Mouse (Mus musculus) myocyte (in vitro differentiated cells): ENCODE measurements at regions not wholly inside any gene's neighbourhood (a gene's known extent, or its start where the extent isn't known, plus 50 kb on each side); places are given as distances from the start of the nearest gene placed in this dataset.

Experiments
- E2F4 ChIP-seq: IDR thresholded peaks from one replicate; pipeline ENCODE4 v1.6.1; 2011; ENCODE audit warnings: mild to moderate bottlenecking, control low read depth, moderate library complexity; ENCODE audit not compliant: insufficient read depth
- POLR2A ChIP-seq: IDR thresholded peaks from one replicate; pipeline ENCODE4 v1.6.1; 2011; ENCODE audit warnings: low read depth, mild to moderate bottlenecking, control low read depth, moderate library complexity; ENCODE audit not compliant: insufficient read length

DNA sequence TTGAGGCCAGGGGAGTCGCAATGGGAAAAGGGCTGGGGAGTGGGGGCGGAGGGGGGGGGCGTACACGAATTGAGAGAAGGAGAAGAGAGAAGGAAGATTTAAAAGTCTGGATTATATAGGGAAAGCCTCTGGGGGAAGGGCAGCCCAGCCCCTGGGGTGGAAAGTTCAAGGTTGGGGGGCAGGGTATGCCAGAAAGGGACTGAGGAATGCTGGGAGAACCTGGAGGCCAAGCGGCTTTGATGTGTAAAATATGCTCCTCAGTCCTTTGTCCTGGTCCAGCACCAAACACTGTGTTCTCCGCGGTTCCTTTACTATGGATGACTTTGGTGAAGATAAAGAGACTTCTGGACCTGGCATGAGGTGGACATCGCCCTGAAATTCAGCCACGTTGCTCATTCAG is 117.8 kb upstream of the Rhobtb1 start:
- no peak for TF ChIP-seq POLR2A
- TF ChIP-seq E2F4, result no peak
